Mouse (Mus musculus): ENCODE data around the gene Trrap. TPM values are rescaled to one million over a fixed set of nuclear protein-coding genes. Genes with fewer than 3 reads are reported as not detected.

Gene Trrap
- polyA plus RNA-seq, 1 experiment from 2014 or later, result 80.4 TPM

- no peak for ATAC-seq
- 93% methylated on average over 10 of the region's 10 CpGs for WGBS
These were observed 82.4 kb downstream of the Trrap start for GRCm38 (mm10) chr5:144849932-144850331.

GRCm38 (mm10) chr5:144851820-144852219 lies 84.3 kb downstream of the Trrap start:
- Histone ChIP-seq H3K4me1 (replicated peaks; ENCODE audit: control insufficient read depth, insufficient read depth, low read length) (no peaks in the 10 kb centered on the region), H3K9me3 (ENCODE audit: control insufficient read depth, low read length) (no peaks in the 10 kb centered on the region), H3K36me3 (ENCODE audit: control insufficient read depth, insufficient read depth) (peaks cover 62% of the 10 kb centered on the region), H3K4me2 (ENCODE audit: low read length) (no peak overlapping the region), H3K27ac (ENCODE audit: low read length) (no peak overlapping the region), H3K4me3 (replicated peaks; ENCODE audit: low read length) (no peak overlapping the region), H3K9ac (replicated peaks; ENCODE audit: low read depth, low read length) (no peak overlapping the region), H3K27me3 (replicated peaks; ENCODE audit: control insufficient read depth, insufficient read depth, low read length) (no peaks in the 10 kb centered on the region)
- no peak for ATAC-seq
- WGBS, result 90% methylated on average over 3 of the region's 3 CpGs

More at GRCm38 (mm10) chr5:144849932-144850331, 82.4 kb downstream of the Trrap start:
- no peaks in the 10 kb centered on the region for H3K9me3 ChIP-seq (ENCODE audit: control insufficient read depth, low read length)
- H3K4me3 ChIP-seq (replicated peaks; ENCODE audit: low read length), result no peak overlapping the region
- no peak overlapping the region for H3K4me2 ChIP-seq (ENCODE audit: low read length)
- H3K27ac ChIP-seq (ENCODE audit: low read length), result no peak overlapping the region
- peaks cover 69% of the 10 kb centered on the region for H3K36me3 ChIP-seq (ENCODE audit: control insufficient read depth, insufficient read depth)
- no peaks in the 10 kb centered on the region for H3K4me1 ChIP-seq (replicated peaks; ENCODE audit: control insufficient read depth, insufficient read depth, low read length)
- no peaks in the 10 kb centered on the region for H3K27me3 ChIP-seq (replicated peaks; ENCODE audit: control insufficient read depth, insufficient read depth, low read length)
- no peak overlapping the region for H3K9ac ChIP-seq (replicated peaks; ENCODE audit: low read depth, low read length)

- WGBS, result 92% methylated on average over 5 of the region's 5 CpGs
- Histone ChIP-seq H3K9me3 (ENCODE audit: control insufficient read depth, low read length) (no peaks in the 10 kb centered on the region), H3K36me3 (ENCODE audit: control insufficient read depth, insufficient read depth) (peaks cover 57% of the 10 kb centered on the region), H3K27me3 (replicated peaks; ENCODE audit: control insufficient read depth, insufficient read depth, low read length) (no peaks in the 10 kb centered on the region), H3K4me2 (ENCODE audit: low read length) (no peak overlapping the region), H3K9ac (replicated peaks; ENCODE audit: low read depth, low read length) (no peak overlapping the region), H3K4me1 (replicated peaks; ENCODE audit: control insufficient read depth, insufficient read depth, low read length) (no peaks in the 10 kb centered on the region), H3K27ac (ENCODE audit: low read length) (no peak overlapping the region), H3K4me3 (replicated peaks; ENCODE audit: low read length) (no peak overlapping the region)
- no peak for ATAC-seq
These were observed 86.4 kb downstream of the Trrap start for GRCm38 (mm10) chr5:144853931-144854330.

- Histone ChIP-seq H3K4me1 (replicated peaks; ENCODE audit: control insufficient read depth, insufficient read depth, low read length) (no peaks in the 10 kb centered on the region), H3K4me3 (replicated peaks; ENCODE audit: low read length) (no peak overlapping the region), H3K9ac (replicated peaks; ENCODE audit: low read depth, low read length) (no peak overlapping the region), H3K4me2 (ENCODE audit: low read length) (no peak overlapping the region), H3K27ac (ENCODE audit: low read length) (no peak overlapping the region), H3K9me3 (ENCODE audit: control insufficient read depth, low read length) (no peaks in the 10 kb centered on the region), H3K36me3 (ENCODE audit: control insufficient read depth, insufficient read depth) (peaks cover 64% of the 10 kb centered on the region), H3K27me3 (replicated peaks; ENCODE audit: control insufficient read depth, insufficient read depth, low read length) (no peaks in the 10 kb centered on the region)
- no peak for ATAC-seq
- 59% methylated on average over 6 of the region's 6 CpGs for WGBS
These were observed 88.4 kb downstream of the Trrap start for GRCm38 (mm10) chr5:144855936-144856335.

GRCm38 (mm10) chr5:144858527-144858926 lies 91.0 kb downstream of the Trrap start:
- Histone ChIP-seq H3K4me1 (replicated peaks; ENCODE audit: control insufficient read depth, insufficient read depth, low read length) (no peaks in the 10 kb centered on the region), H3K27ac (ENCODE audit: low read length) (no peak overlapping the region), H3K27me3 (replicated peaks; ENCODE audit: control insufficient read depth, insufficient read depth, low read length) (no peaks in the 10 kb centered on the region), H3K9me3 (ENCODE audit: control insufficient read depth, low read length) (no peaks in the 10 kb centered on the region), H3K9ac (replicated peaks; ENCODE audit: low read depth, low read length) (no peak overlapping the region), H3K4me3 (replicated peaks; ENCODE audit: low read length) (no peak overlapping the region), H3K4me2 (ENCODE audit: low read length) (no peak overlapping the region), H3K36me3 (ENCODE audit: control insufficient read depth, insufficient read depth) (peaks cover 45% of the 10 kb centered on the region)
- 95% methylated on average over 15 of the region's 15 CpGs for WGBS
- ATAC-seq, result no peak

- no peaks in the 10 kb centered on the region for H3K9me3 ChIP-seq (ENCODE audit: control insufficient read depth, low read length)
- no peak overlapping the region for H3K4me2 ChIP-seq (ENCODE audit: low read length)
- 93% methylated on average over 9 of the region's 9 CpGs for WGBS
- no peak overlapping the region for H3K4me3 ChIP-seq (replicated peaks; ENCODE audit: low read length)
- no peaks in the 10 kb centered on the region for H3K27me3 ChIP-seq (replicated peaks; ENCODE audit: control insufficient read depth, insufficient read depth, low read length)
- no peak overlapping the region for H3K27ac ChIP-seq (ENCODE audit: low read length)
- peaks cover 45% of the 10 kb centered on the region for H3K36me3 ChIP-seq (ENCODE audit: control insufficient read depth, insufficient read depth)
- no peak for ATAC-seq
- no peak overlapping the region for H3K9ac ChIP-seq (replicated peaks; ENCODE audit: low read depth, low read length)
- no peaks in the 10 kb centered on the region for H3K4me1 ChIP-seq (replicated peaks; ENCODE audit: control insufficient read depth, insufficient read depth, low read length)
These were observed 91.8 kb downstream of the Trrap start for GRCm38 (mm10) chr5:144859284-144859683.

- H3K9me3 ChIP-seq (ENCODE audit: control insufficient read depth, low read length), result no peaks in the 10 kb centered on the region
- no peaks in the 10 kb centered on the region for H3K27me3 ChIP-seq (replicated peaks; ENCODE audit: control insufficient read depth, insufficient read depth, low read length)
- peaks cover 37% of the 10 kb centered on the region for H3K36me3 ChIP-seq (ENCODE audit: control insufficient read depth, insufficient read depth)
- H3K4me3 ChIP-seq (replicated peaks; ENCODE audit: low read length), result no peak overlapping the region
- H3K4me2 ChIP-seq (ENCODE audit: low read length), result no peak overlapping the region
- no peaks in the 10 kb centered on the region for H3K4me1 ChIP-seq (replicated peaks; ENCODE audit: control insufficient read depth, insufficient read depth, low read length)
- WGBS, result 93% methylated on average over 8 of the region's 8 CpGs
- H3K27ac ChIP-seq (ENCODE audit: low read length), result no peak overlapping the region
- H3K9ac ChIP-seq (replicated peaks; ENCODE audit: low read depth, low read length), result no peak overlapping the region
- ATAC-seq, result no peak
These were observed 93.4 kb downstream of the Trrap start for GRCm38 (mm10) chr5:144860913-144861312.

- H3K4me2 ChIP-seq (ENCODE audit: low read length), result no peak overlapping the region
- no peak for ATAC-seq
- H3K36me3 ChIP-seq (ENCODE audit: control insufficient read depth, insufficient read depth), result no peaks in the 10 kb centered on the region
- H3K27ac ChIP-seq (ENCODE audit: low read length), result no peak overlapping the region
- H3K9ac ChIP-seq (replicated peaks; ENCODE audit: low read depth, low read length), result no peak overlapping the region
- H3K9me3 ChIP-seq (ENCODE audit: control insufficient read depth, low read length), result no peaks in the 10 kb centered on the region
- no peaks in the 10 kb centered on the region for H3K27me3 ChIP-seq (replicated peaks; ENCODE audit: control insufficient read depth, insufficient read depth, low read length)
- H3K4me1 ChIP-seq (replicated peaks; ENCODE audit: control insufficient read depth, insufficient read depth, low read length), result no peaks in the 10 kb centered on the region
- no peak overlapping the region for H3K4me3 ChIP-seq (replicated peaks; ENCODE audit: low read length)
- WGBS, result 67% methylated on average over 8 of the region's 8 CpGs
These were observed 99.4 kb downstream of the Trrap start for GRCm38 (mm10) chr5:144866923-144867322.

GRCm38 (mm10) chr5:144869466-144869865 lies 101.9 kb downstream of the Trrap start:
- Histone ChIP-seq H3K27ac (ENCODE audit: low read length) (no peak overlapping the region), H3K36me3 (ENCODE audit: control insufficient read depth, insufficient read depth) (no peaks in the 10 kb centered on the region), H3K4me2 (ENCODE audit: low read length) (no peak overlapping the region), H3K4me3 (replicated peaks; ENCODE audit: low read length) (no peak overlapping the region), H3K4me1 (replicated peaks; ENCODE audit: control insufficient read depth, insufficient read depth, low read length) (no peaks in the 10 kb centered on the region), H3K9me3 (ENCODE audit: control insufficient read depth, low read length) (no peaks in the 10 kb centered on the region), H3K27me3 (replicated peaks; ENCODE audit: control insufficient read depth, insufficient read depth, low read length) (no peaks in the 10 kb centered on the region), H3K9ac (replicated peaks; ENCODE audit: low read depth, low read length) (no peak overlapping the region)
- 44% methylated on average over 7 of the region's 7 CpGs for WGBS
- ATAC-seq, result no peak

- Histone ChIP-seq H3K27ac (ENCODE audit: low read length) (no peak overlapping the region), H3K4me2 (ENCODE audit: low read length) (no peak overlapping the region), H3K27me3 (replicated peaks; ENCODE audit: control insufficient read depth, insufficient read depth, low read length) (no peaks in the 10 kb centered on the region), H3K4me3 (replicated peaks; ENCODE audit: low read length) (no peak overlapping the region), H3K9me3 (ENCODE audit: control insufficient read depth, low read length) (no peaks in the 10 kb centered on the region), H3K36me3 (ENCODE audit: control insufficient read depth, insufficient read depth) (no peaks in the 10 kb centered on the region), H3K4me1 (replicated peaks; ENCODE audit: control insufficient read depth, insufficient read depth, low read length) (no peaks in the 10 kb centered on the region), H3K9ac (replicated peaks; ENCODE audit: low read depth, low read length) (no peak overlapping the region)
- WGBS, result 87% methylated on average over 7 of the region's 7 CpGs
- ATAC-seq, result no peak
These were observed 103.2 kb downstream of the Trrap start for GRCm38 (mm10) chr5:144870782-144871181.

All from forebrain, embryonic 16.5 days (tissue).